Mouse (Mus musculus): ENCODE measurements around the gene Tenm3.

DNA sequence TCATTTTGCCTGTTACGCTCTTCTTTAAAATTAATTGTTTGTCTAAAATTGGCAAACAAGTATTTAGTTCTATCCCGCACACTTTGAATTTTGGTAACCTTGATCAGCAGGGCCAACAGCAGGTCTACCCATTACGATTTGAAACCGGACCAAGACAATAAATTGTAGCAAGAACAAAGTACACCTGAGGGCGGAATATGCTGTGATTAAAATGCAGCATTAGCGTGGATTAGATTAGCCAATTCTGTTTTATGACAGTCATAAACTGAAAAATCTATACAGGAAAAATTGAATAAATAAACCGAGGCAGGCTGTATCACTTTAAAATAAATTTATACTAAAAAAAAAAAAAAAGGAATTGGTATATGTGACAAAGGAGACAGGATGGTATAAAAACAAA is 193.9 kb downstream of the Tenm3 start:
- TF ChIP-seq CTCF (IDR thresholded peaks at IDR 0.05; ENCODE audit: borderline replicate concordance, control insufficient read depth, extremely low read depth, insufficient read depth, low read length, poor library complexity) (no peak), POLR2A (IDR thresholded peaks at IDR 0.05; ENCODE audit: control insufficient read depth, extremely low read depth, insufficient read depth, low read length, poor library complexity) (no peak)

Measured in thymus, adult 2 months (tissue).